Mouse (Mus musculus) intestine, embryonic 16.5 days (tissue): ENCODE measurements at regions not wholly inside any gene's neighbourhood (a gene's known extent, or its start where the extent isn't known, plus 50 kb on each side); places are given as distances from the start of the nearest gene placed in this dataset.

Source experiments
- ATAC-seq: fragments of 200-750 bp; cut with Nextera tagmentation; 2 replicates; pipeline ENCODE4 v1.8.0; 2017; ENCODE audit warnings: moderate TSS enrichment, moderate library complexity
- H3K27ac ChIP-seq: fragments of 300-500 bp; sonication (generic); 2 replicates; pipeline ENCODE4 v1.5.1; 2014; ENCODE audit warnings: mild to moderate bottlenecking, low read length
- H3K27me3 ChIP-seq: fragments of 300-500 bp; sonication (generic); replicated peaks from 2 replicates; pipeline ENCODE4 v1.6.1; 2014; ENCODE audit warnings: low read length, control low read depth, mixed read lengths; ENCODE audit not compliant: control insufficient read depth, insufficient read depth
- H3K36me3 ChIP-seq: fragments of 300-500 bp; sonication (generic); 2 replicates; pipeline ENCODE4 v1.6.1; 2014; ENCODE audit warnings: low read length, control low read depth; ENCODE audit not compliant: control insufficient read depth, insufficient read depth
- H3K4me1 ChIP-seq: fragments of 300-500 bp; sonication (generic); 2 replicates; pipeline ENCODE4 v1.6.1; 2014; ENCODE audit warnings: low read length, control low read depth, mixed read lengths; ENCODE audit not compliant: control insufficient read depth, insufficient read depth
- H3K4me2 ChIP-seq: fragments of 300-500 bp; sonication (generic); 2 replicates; pipeline ENCODE4 v1.6.1; 2014; ENCODE audit warnings: low read depth, low read length, control low read depth
- H3K4me3 ChIP-seq: fragments of 300-500 bp; sonication (generic); 2 replicates; pipeline ENCODE4 v1.5.1; 2014; ENCODE audit warnings: mild to moderate bottlenecking, low read length
- H3K9ac ChIP-seq: fragments of 300-500 bp; sonication (generic); 2 replicates; pipeline ENCODE4 v1.6.1; 2014; ENCODE audit warnings: low read depth, low read length
- H3K9me3 ChIP-seq: fragments of 300-500 bp; sonication (generic); 2 replicates; pipeline ENCODE4 v1.6.1; 2016; ENCODE audit warnings: low read length, control low read depth; ENCODE audit not compliant: control insufficient read depth
- WGBS: fragments of 180-500 bp; shearing (Covaris S2); extraction: QIAGEN DNeasy Blood & Tissue Kit; methylation state at CpG from one replicate; pipeline ENCODE4 v1.1.7; 2014; 5-methylcytosine and 5-hydroxymethylcytosine counted together

GRCm38 (mm10) chr10:42131798-42132197 is 113.6 kb upstream of the Armc2 start:
- no peaks in the 10 kb centered on the region for H3K4me1 ChIP-seq
- ATAC-seq: no peak
- no peaks in the 10 kb centered on the region for H3K27me3 ChIP-seq
- no peak overlapping the region for H3K27ac ChIP-seq
- no peak overlapping the region for H3K4me3 ChIP-seq
- H3K36me3 ChIP-seq: no peaks in the 10 kb centered on the region
- no peak overlapping the region for H3K4me2 ChIP-seq
- no peak overlapping the region for H3K9ac ChIP-seq
- no peaks in the 10 kb centered on the region for H3K9me3 ChIP-seq
- 90% methylated on average over 6 of the region's 6 CpGs for WGBS

DNA sequence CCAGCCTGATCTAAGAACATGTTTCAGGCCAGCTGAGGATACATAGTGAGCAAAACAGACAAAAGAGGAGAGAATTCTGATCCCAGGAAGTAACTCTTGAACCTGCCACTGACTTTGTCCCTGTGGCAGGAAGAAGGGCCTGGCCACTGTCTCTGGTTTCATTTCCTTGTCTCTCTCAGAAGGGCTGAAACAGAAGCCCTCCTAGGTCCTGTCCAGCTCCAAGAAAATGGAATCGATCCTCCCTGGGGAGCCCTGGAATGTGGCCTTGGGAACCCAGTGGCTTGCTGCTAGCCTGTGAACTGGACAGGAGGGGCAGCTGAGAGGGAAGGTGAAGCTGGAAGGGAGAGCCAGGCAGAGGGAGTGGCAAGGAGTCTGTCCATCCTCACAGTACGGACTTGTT is 113.1 kb upstream of the Armc2 start:
- H3K4me2 ChIP-seq: no peak overlapping the region
- no peak overlapping the region for H3K9ac ChIP-seq
- ATAC-seq: no peak
- no peaks in the 10 kb centered on the region for H3K9me3 ChIP-seq
- no peak overlapping the region for H3K4me3 ChIP-seq
- no peak overlapping the region for H3K27ac ChIP-seq
- 41% methylated on average over 2 of the region's 2 CpGs for whole genome bisulfite sequencing
- no peaks in the 10 kb centered on the region for H3K27me3 ChIP-seq
- no peaks in the 10 kb centered on the region for H3K36me3 ChIP-seq
- no peaks in the 10 kb centered on the region for H3K4me1 ChIP-seq

DNA sequence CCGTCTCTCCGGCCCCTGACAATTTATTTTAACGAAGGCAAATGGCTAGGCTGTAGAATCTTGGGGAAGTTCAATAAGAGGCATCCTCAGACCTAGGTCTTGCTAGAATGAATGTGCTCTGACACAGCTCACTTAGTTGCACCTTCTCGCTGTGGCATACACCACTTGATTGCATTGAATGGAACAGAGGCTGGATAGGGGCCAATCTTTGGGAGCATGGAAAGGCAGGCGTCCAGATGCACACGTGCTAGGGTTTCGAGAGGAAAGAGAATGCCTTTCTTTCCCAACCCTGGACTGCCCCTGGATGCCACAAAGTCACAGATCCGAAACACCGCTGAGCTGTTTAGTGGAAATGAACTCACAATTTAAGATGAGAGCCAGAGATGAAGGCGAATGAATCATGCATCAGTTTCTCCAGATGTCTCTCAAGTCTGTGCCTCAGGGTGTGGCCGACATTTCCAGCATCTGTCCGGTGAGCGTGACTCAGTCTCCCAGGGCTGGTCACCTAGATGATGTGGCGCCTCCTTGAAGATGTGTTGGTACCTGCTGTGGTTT is 109.7 kb upstream of the Armc2 start:
- no peak overlapping the region for H3K4me3 ChIP-seq
- H3K27me3 ChIP-seq: no peaks in the 10 kb centered on the region
- no peak overlapping the region for H3K27ac ChIP-seq
- no peaks in the 10 kb centered on the region for H3K4me1 ChIP-seq
- 88% methylated on average over 14 of the region's 14 CpGs for WGBS
- no peak overlapping the region for H3K9ac ChIP-seq
- H3K9me3 ChIP-seq: no peaks in the 10 kb centered on the region
- H3K36me3 ChIP-seq: no peaks in the 10 kb centered on the region
- no peak overlapping the region for H3K4me2 ChIP-seq
- no peak for ATAC-seq

DNA sequence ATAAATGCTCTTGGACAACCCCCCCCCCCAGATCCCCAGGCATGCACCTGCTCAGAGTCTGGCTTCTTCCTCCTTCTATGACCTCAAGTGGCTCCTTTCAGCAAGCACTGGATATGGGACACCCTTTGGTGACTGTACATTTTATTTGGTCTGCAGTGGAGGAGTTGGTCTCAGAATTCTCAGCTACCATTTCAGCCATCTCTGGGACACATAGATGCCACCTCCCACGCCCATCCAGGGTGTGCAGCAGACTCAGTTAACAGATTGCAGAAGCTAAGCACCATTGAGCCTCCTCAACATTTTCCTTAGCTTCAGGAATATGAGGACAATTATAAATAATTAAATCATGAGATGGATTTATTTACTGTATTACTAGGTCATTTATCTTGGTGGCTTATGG is 108.6 kb upstream of the Armc2 start:
- no peak overlapping the region for H3K4me2 ChIP-seq
- H3K9me3 ChIP-seq: no peaks in the 10 kb centered on the region
- no peak overlapping the region for H3K27ac ChIP-seq
- no peak overlapping the region for H3K9ac ChIP-seq
- no peaks in the 10 kb centered on the region for H3K4me1 ChIP-seq
- no peak overlapping the region for H3K4me3 ChIP-seq
- no peaks in the 10 kb centered on the region for H3K27me3 ChIP-seq
- H3K36me3 ChIP-seq: no peaks in the 10 kb centered on the region
- WGBS: 83% methylated on average over 1 of the region's 1 CpGs
- no peak for ATAC-seq

DNA sequence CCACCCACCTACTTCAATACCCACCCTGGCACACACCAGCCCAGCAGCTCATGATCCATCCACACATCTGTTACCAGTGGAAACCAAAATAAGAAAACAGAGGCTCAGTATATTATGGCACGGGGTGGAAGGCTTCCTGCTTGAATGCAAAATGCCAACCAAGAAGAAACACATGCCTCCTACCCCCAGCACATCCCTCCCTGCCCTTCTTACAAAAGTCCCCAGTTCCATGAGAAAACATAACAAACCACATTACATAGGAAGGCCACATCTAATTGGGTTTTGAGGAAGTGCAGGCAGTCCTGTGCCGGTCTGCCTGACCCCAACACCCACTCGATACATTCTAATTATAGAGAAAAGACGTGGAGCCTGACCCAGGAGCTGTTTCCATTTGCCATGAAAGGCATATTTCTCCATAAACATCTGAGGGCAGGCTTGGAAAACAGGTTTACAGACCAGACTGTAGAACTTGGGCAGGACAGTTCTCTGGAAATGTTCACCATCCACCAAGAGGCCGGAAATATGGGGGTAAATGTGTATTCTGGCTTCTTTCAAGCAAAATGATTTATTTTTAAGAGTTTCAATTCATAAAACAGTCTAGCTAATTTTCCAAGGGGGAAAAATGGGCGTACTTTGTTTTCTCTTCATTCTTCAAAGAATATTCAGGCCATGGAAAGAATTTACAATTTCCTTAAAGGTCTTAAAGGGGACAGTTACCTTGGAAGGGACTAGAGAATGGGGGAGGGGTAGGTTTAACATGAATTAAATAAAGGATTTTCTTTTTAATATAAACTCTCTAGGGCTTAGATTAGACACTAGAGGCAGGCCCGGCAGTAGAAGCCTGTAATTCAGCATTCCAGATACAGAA is 104.8 kb upstream of the Armc2 start:
- no peak overlapping the region for H3K9ac ChIP-seq
- WGBS: 49% methylated on average over 7 of the region's 7 CpGs
- H3K27ac ChIP-seq: no peak overlapping the region
- no peak overlapping the region for H3K4me2 ChIP-seq
- H3K4me1 ChIP-seq: no peaks in the 10 kb centered on the region
- ATAC-seq: no peak
- H3K27me3 ChIP-seq: no peaks in the 10 kb centered on the region
- H3K4me3 ChIP-seq: no peak overlapping the region
- H3K36me3 ChIP-seq: no peaks in the 10 kb centered on the region
- no peaks in the 10 kb centered on the region for H3K9me3 ChIP-seq

DNA sequence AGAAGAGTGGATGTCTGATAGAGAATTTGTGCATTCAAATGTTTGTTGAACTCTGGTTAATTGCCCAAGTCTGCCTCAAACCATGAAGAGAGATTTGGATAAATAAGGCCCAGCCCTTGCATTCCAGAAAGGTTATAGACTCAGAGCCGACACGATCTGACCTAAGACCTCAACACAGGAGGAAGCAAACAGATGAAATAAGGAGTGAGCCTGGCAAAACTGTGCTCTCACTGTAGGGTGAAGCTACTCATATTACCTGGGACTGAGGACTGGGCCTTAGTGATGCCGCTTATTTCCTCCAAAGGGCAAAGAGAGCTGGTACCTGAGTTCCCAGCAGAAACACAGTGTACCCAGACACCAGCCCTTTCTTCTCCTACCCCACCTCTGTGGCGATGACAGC is 103.7 kb upstream of the Armc2 start:
- Histone ChIP-seq H3K4me3 (no peak overlapping the region), H3K9me3 (no peaks in the 10 kb centered on the region), H3K27me3 (no peaks in the 10 kb centered on the region), H3K4me2 (no peak overlapping the region), H3K4me1 (no peaks in the 10 kb centered on the region), H3K36me3 (no peaks in the 10 kb centered on the region), H3K9ac (no peak overlapping the region), H3K27ac (no peak overlapping the region)
- no peak for ATAC-seq
- 49% methylated on average over 4 of the region's 4 CpGs for WGBS

DNA sequence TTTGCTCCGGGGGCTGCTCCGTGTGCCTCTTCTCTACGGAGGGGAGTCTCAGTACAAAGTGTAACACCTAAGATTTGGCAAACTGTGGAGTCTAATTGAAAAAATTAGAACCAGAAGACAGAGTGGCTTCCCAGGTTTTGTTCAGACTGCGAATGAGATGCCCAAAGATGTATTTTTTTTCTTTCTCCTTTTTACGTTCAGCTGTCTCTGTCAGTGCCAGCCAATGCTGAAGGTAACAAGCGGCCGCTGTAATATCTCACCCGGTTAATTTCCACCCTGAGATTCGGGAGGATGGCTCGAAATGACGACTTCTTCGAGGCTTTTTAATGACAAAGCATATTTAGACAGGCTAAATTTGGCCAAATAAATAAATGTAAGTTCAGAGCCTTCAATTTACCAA is 101.1 kb upstream of the Armc2 start:
- WGBS: 75% methylated on average over 12 of the region's 12 CpGs
- ATAC-seq: no peak
- Histone ChIP-seq H3K27me3 (no peaks in the 10 kb centered on the region), H3K9ac (no peak overlapping the region), H3K9me3 (no peaks in the 10 kb centered on the region), H3K36me3 (no peaks in the 10 kb centered on the region), H3K4me2 (no peak overlapping the region), H3K27ac (no peak overlapping the region), H3K4me1 (peaks cover 10% of the 10 kb centered on the region), H3K4me3 (no peak overlapping the region)

DNA sequence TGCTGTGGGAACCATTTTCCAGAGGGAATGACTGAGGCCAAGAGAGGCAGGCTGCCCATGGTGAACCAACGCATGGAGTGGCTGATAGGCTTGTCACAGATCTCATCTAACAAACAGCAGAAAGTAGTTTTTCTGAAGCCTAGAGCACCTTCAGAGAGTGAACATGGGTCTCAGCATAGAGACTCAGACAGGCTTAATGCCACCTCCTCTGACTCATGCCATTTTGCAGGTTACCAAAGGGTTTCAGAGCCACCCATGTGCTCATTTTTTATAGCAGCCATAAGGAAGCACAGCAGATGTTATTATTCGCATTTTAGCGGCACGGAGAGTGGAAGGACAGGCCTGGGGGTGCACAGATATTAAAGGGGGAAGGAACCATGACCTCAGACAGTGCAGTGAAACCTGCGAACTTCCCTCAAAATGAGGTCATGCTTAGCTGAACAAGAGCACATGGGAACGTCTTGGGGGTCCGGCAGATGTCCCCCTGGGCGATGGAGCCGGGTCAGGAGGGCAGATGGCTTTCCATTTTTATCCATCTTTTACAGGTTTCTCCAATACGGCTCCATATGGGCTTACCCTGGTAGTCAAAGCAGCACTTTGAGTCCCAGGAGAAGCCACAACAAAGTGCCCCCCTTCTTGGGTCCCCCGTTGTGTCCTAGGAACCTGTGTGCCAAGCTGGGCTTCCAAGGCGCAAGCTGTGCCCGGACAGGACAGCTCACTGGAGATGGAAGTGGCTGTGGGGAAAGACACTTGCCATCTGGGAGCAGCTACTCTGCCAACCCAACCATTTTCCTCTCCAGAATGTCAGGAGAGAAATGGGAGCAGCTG is 100.3 kb upstream of the Armc2 start:
- H3K27me3 ChIP-seq: no peaks in the 10 kb centered on the region
- no peak for ATAC-seq
- 77% methylated on average over 13 of the region's 13 CpGs for WGBS
- no peak overlapping the region for H3K9ac ChIP-seq
- peaks cover under 1% of the 10 kb centered on the region; the same call in 1 of the 2 replicates for H3K9me3 ChIP-seq
- no peak overlapping the region for H3K4me3 ChIP-seq
- H3K4me1 ChIP-seq: peaks cover 10% of the 10 kb centered on the region
- no peaks in the 10 kb centered on the region for H3K36me3 ChIP-seq
- no peak overlapping the region for H3K27ac ChIP-seq
- no peak overlapping the region for H3K4me2 ChIP-seq

DNA sequence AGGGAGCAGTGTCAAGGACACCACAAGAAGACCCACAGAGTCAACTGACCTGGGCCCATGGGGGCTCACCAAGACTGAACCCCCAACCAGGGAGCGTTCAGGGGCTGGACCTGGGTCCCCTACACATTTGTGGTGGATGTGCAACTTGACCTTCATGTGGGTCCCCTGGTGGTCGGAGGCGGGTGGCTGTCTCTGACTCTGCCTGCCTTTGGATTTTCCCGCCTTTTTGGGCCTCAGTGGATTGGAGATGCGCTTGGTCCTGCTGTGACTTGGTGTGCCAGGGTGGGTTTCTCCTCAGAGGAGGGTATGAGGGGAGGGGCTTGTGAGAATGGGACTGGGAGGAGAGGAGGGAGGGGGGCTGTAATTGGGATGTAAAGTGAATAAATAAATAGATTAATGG is 99.3 kb upstream of the Armc2 start:
- WGBS: 97% methylated on average over 5 of the region's 5 CpGs
- Histone ChIP-seq H3K9ac (no peak overlapping the region), H3K4me1 (peaks cover 10% of the 10 kb centered on the region), H3K4me3 (no peak overlapping the region), H3K36me3 (no peaks in the 10 kb centered on the region), H3K27me3 (no peaks in the 10 kb centered on the region), H3K27ac (no peak overlapping the region), H3K9me3 (peaks cover 6% of the 10 kb centered on the region; the same call in 1 of the 2 replicates), H3K4me2 (no peak overlapping the region)
- ATAC-seq: no peak
